Mouse (Mus musculus): ENCODE measurements around the gene Gm45140. TPM values are rescaled to one million over a fixed set of nuclear protein-coding genes. Genes with fewer than 3 reads are reported as not detected.

Gm45140 gene
- polyA plus RNA-seq, 1 experiment from 2014 or later, result 2.8 TPM

GRCm38 (mm10) chr6:87842254-87842653 lies 6.7 kb upstream of the Gm45140 start:
- 21% methylated on average over 1 of the region's 1 CpGs for WGBS
- no peak overlapping the region for H3K9ac ChIP-seq (replicated peaks)

GRCm38 (mm10) chr6:87841635-87842034 lies 6.0 kb upstream of the Gm45140 start:
- 85% methylated on average over 8 of the region's 8 CpGs for WGBS
- ATAC-seq (ENCODE audit: low FRiP score, low read depth), result no peak
- no peak overlapping the region for H3K4me2 ChIP-seq (replicated peaks)
- H3K9me3 ChIP-seq, result no peaks in the 10 kb centered on the region
- no peaks in the 10 kb centered on the region for H3K27me3 ChIP-seq
- H3K36me3 ChIP-seq, result peaks cover 39% of the 10 kb centered on the region
- no peak overlapping the region for H3K4me3 ChIP-seq
- H3K4me1 ChIP-seq, result peaks cover 13% of the 10 kb centered on the region
- no peak overlapping the region for H3K9ac ChIP-seq (replicated peaks)
- no peak overlapping the region for H3K27ac ChIP-seq (replicated peaks)

More at GRCm38 (mm10) chr6:87842254-87842653, 6.7 kb upstream of the Gm45140 start:
- Histone ChIP-seq H3K4me2 (replicated peaks) (no peak overlapping the region), H3K4me3 (no peak overlapping the region), H3K27ac (replicated peaks) (no peak overlapping the region), H3K36me3 (peaks cover 39% of the 10 kb centered on the region), H3K9me3 (no peaks in the 10 kb centered on the region), H3K27me3 (no peaks in the 10 kb centered on the region), H3K4me1 (peaks cover 13% of the 10 kb centered on the region)
- no peak for ATAC-seq (ENCODE audit: low FRiP score, low read depth)

GRCm38 (mm10) chr6:87839797-87840341 lies 4.3 kb upstream of the Gm45140 start:
- Histone ChIP-seq H3K4me3 (no peak overlapping the region), H3K9ac (replicated peaks) (no peak overlapping the region), H3K9me3 (no peaks in the 10 kb centered on the region), H3K36me3 (peaks cover 36% of the 10 kb centered on the region), H3K27ac (replicated peaks) (peak overlapping the region; percentile 3; the same call in 1 of the 2 replicates), H3K4me2 (replicated peaks) (no peak overlapping the region), H3K4me1 (peaks cover 13% of the 10 kb centered on the region), H3K27me3 (no peaks in the 10 kb centered on the region)
- 70% methylated on average over 11 of the region's 11 CpGs for WGBS
- ATAC-seq (ENCODE audit: low FRiP score, low read depth), result no peak

- Histone ChIP-seq H3K9me3 (no peaks in the 10 kb centered on the region), H3K4me1 (peaks cover 13% of the 10 kb centered on the region), H3K36me3 (peaks cover 35% of the 10 kb centered on the region), H3K27ac (replicated peaks) (peak within 1 kb of the TSS; percentile 90), H3K27me3 (no peaks in the 10 kb centered on the region), H3K4me2 (replicated peaks) (peak within 1 kb of the TSS; percentile 81), H3K4me3 (peak within 1 kb of the TSS; percentile 74), H3K9ac (replicated peaks) (peak within 1 kb of the TSS; percentile 74)
- ATAC-seq (ENCODE audit: low FRiP score, low read depth), result peak; percentile 96
- under 1% methylated on average over 46 of the region's 46 CpGs for WGBS
Observed at GRCm38 (mm10) chr6:87838551-87839197, 3.1 kb upstream of the Gm45140 start, which contains the start of gene Isy1. TSS of gene Isy1 (minus strand) at chr6:87838798.

- no peak overlapping the region for H3K9ac ChIP-seq (replicated peaks)
- no peak overlapping the region for H3K4me2 ChIP-seq (replicated peaks)
- H3K4me1 ChIP-seq, result no peaks in the 10 kb centered on the region
- H3K9me3 ChIP-seq, result no peaks in the 10 kb centered on the region
- no peaks in the 10 kb centered on the region for H3K27me3 ChIP-seq
- peaks cover 97% of the 10 kb centered on the region for H3K36me3 ChIP-seq
- ATAC-seq (ENCODE audit: low FRiP score, low read depth), result no peak
- H3K27ac ChIP-seq (replicated peaks), result no peak overlapping the region
- no peak overlapping the region for H3K4me3 ChIP-seq
- WGBS, result 94% methylated on average over 2 of the region's 2 CpGs
Observed at GRCm38 (mm10) chr6:87820366-87820765, 15.2 kb downstream of the Gm45140 start.

- H3K4me1 ChIP-seq, result peaks cover 21% of the 10 kb centered on the region
- H3K27me3 ChIP-seq, result peaks cover 7% of the 10 kb centered on the region; the same call in 1 of the 2 replicates
- no peak for ATAC-seq (ENCODE audit: low FRiP score, low read depth)
- no peak overlapping the region for H3K9ac ChIP-seq (replicated peaks)
- 95% methylated on average over 5 of the region's 5 CpGs for WGBS
- no peaks in the 10 kb centered on the region for H3K9me3 ChIP-seq
- H3K4me2 ChIP-seq (replicated peaks), result no peak overlapping the region
- H3K36me3 ChIP-seq, result peaks cover 58% of the 10 kb centered on the region
- no peak overlapping the region for H3K4me3 ChIP-seq
- no peak overlapping the region for H3K27ac ChIP-seq (replicated peaks)
Observed at GRCm38 (mm10) chr6:87814486-87814885, 21.1 kb downstream of the Gm45140 start.

GRCm38 (mm10) chr6:87812656-87813055 lies 22.9 kb downstream of the Gm45140 start:
- H3K4me2 ChIP-seq (replicated peaks), result peak overlapping the region; percentile 96
- WGBS, result 84% methylated on average over 1 of the region's 1 CpGs
- H3K36me3 ChIP-seq, result peaks cover 43% of the 10 kb centered on the region
- H3K4me3 ChIP-seq, result peak overlapping the region; percentile 71; the same call in 1 of the 2 replicates
- no peaks in the 10 kb centered on the region for H3K9me3 ChIP-seq
- H3K4me1 ChIP-seq, result peaks cover 21% of the 10 kb centered on the region
- H3K9ac ChIP-seq (replicated peaks), result peak overlapping the region; percentile 78; the same call in 1 of the 2 replicates
- no peak overlapping the region for H3K27ac ChIP-seq (replicated peaks)
- H3K27me3 ChIP-seq, result peaks cover 8% of the 10 kb centered on the region; the same call in 1 of the 2 replicates
- no peak for ATAC-seq (ENCODE audit: low FRiP score, low read depth)

- peak within 1 kb of the TSS; percentile 60 for H3K27ac ChIP-seq (replicated peaks)
- H3K27me3 ChIP-seq, result peaks cover 8% of the 10 kb centered on the region; the same call in 1 of the 2 replicates
- peak within 1 kb of the TSS; percentile 71 for H3K4me3 ChIP-seq
- peaks cover 34% of the 10 kb centered on the region for H3K36me3 ChIP-seq
- WGBS, result 1% methylated on average over 53 of the region's 56 CpGs
- peak within 1 kb of the TSS; percentile 96 for H3K4me2 ChIP-seq (replicated peaks)
- H3K9ac ChIP-seq (replicated peaks), result peak within 1 kb of the TSS; percentile 78
- peak; percentile 96 for ATAC-seq (ENCODE audit: low FRiP score, low read depth)
- peaks cover 21% of the 10 kb centered on the region for H3K4me1 ChIP-seq
- no peaks in the 10 kb centered on the region for H3K9me3 ChIP-seq
Observed at GRCm38 (mm10) chr6:87811675-87812338, 23.8 kb downstream of the Gm45140 start, which contains the start of gene Rab43. TSS of gene Rab43 (minus strand) at chr6:87812164.

GRCm38 (mm10) chr6:87810713-87811669 lies 24.6 kb downstream of the Gm45140 start:
- no peaks in the 10 kb centered on the region for H3K9me3 ChIP-seq
- under 1% methylated on average over 75 of the region's 77 CpGs for WGBS
- ATAC-seq (ENCODE audit: low FRiP score, low read depth), result no peak; the same call in none of the 2 replicates
- peak overlapping the region; percentile 96 for H3K4me2 ChIP-seq (replicated peaks)
- H3K4me3 ChIP-seq, result peak overlapping the region; percentile 71
- H3K36me3 ChIP-seq, result peaks cover 26% of the 10 kb centered on the region
- peak overlapping the region; percentile 60 for H3K27ac ChIP-seq (replicated peaks)
- peaks cover 21% of the 10 kb centered on the region for H3K4me1 ChIP-seq
- H3K9ac ChIP-seq (replicated peaks), result peak overlapping the region; percentile 78
- peaks cover 8% of the 10 kb centered on the region; the same call in 1 of the 2 replicates for H3K27me3 ChIP-seq

- ATAC-seq (ENCODE audit: low FRiP score, low read depth), result no peak
- Histone ChIP-seq H3K4me1 (peaks cover 21% of the 10 kb centered on the region), H3K9me3 (no peaks in the 10 kb centered on the region), H3K9ac (replicated peaks) (no peak overlapping the region), H3K4me3 (peak overlapping the region; percentile 71), H3K36me3 (peaks cover 19% of the 10 kb centered on the region), H3K27ac (replicated peaks) (no peak overlapping the region), H3K27me3 (peaks cover 8% of the 10 kb centered on the region; the same call in 1 of the 2 replicates), H3K4me2 (replicated peaks) (peak overlapping the region; percentile 96)
- 35% methylated on average over 6 of the region's 6 CpGs for WGBS
Observed at GRCm38 (mm10) chr6:87810311-87810710, 25.3 kb downstream of the Gm45140 start.

GRCm38 (mm10) chr6:87809651-87810161 lies 25.9 kb downstream of the Gm45140 start:
- Histone ChIP-seq H3K4me2 (replicated peaks) (0 out of 2 replicates have a peak overlapping the region, but pooled peaks have one; percentile 96), H3K36me3 (peaks cover 16% of the 10 kb centered on the region; the same call in 1 of the 2 replicates), H3K27me3 (peaks cover 8% of the 10 kb centered on the region; the same call in 1 of the 2 replicates), H3K4me3 (no peak overlapping the region), H3K4me1 (peaks cover 21% of the 10 kb centered on the region), H3K9me3 (no peaks in the 10 kb centered on the region), H3K27ac (replicated peaks) (no peak overlapping the region), H3K9ac (replicated peaks) (no peak overlapping the region)
- ATAC-seq (ENCODE audit: low FRiP score, low read depth), result no peak
- WGBS, result 91% methylated on average over 6 of the region's 6 CpGs

Data from midbrain, embryonic 12.5 days (tissue).